In the genomic region with DNA sequence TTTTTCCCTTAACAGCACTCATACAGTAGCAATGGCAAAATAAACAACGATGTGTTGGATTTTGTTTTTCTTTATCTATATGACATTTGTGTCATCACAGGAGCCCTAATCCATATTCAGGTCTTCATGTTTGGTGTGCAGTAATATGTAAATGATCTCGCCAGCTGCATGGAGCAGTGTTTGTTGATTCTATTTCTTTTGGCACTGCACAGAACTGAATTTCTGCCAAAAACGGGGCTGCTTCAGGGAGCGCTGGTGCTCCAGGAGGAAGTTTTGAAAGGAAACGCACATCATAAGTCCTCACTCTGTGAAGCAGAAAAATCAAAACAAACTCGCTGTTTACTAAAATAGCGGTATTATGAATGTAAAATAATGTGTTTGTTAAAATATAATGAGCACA, we compare ENCODE assay signal across 8 mouse cellular contexts.
A peak's percentile ranks its signal among the peaks of the same experiment; 100 is the strongest.
DNase-seq lines count a peak whose midpoint lies in the region; ATAC-seq lines count a peak whose summit lies in the region.

No protein-coding gene starts in this region.

- peaks cover 31% of the 10 kb centered on the region for H3K4me1 ChIP-seq in midbrain, embryonic 13.5 days (replicated peaks)

- peak; percentile 34 for DNase-seq in adrenal gland, postnatal 10 days
- no peak for DNase-seq in adrenal gland, adult 18-20 months (ENCODE audit: low spot score in 2 of 2)
- peak; percentile 12 for DNase-seq in ovary, postnatal 14 days (ENCODE audit: low spot score)
- DNase-seq in ovary, postnatal 10 days (ENCODE audit: low spot score): no peak
- peak; percentile 48 to 65 for DNase-seq in kidney, postnatal 25 days
- DNase-seq in urinary bladder, adult 18-20 months (ENCODE audit: low spot score in 2 of 2): no peak
- DNase-seq in cerebellum, postnatal 36 days: no peak

- 51% methylated on average over 7 of the region's 7 CpGs for WGBS in midbrain, embryonic 13.5 days

- H3K4me2 ChIP-seq in midbrain, embryonic 13.5 days (replicated peaks): 0 out of 2 replicates have a peak overlapping the region, but pooled peaks have one; percentile 11

- no peaks in the 10 kb centered on the region for H3K27me3 ChIP-seq in midbrain, embryonic 13.5 days

- H3K36me3 ChIP-seq in midbrain, embryonic 13.5 days: 0 out of 2 replicates have a peak, but pooled peaks cover 4% of the 10 kb centered on the region

- H3K4me3 ChIP-seq in midbrain, embryonic 13.5 days (replicated peaks): no peak overlapping the region

- no peak for ATAC-seq in midbrain, embryonic 13.5 days

- no peak overlapping the region; the same call in 1 of the 2 replicates for H3K9ac ChIP-seq in midbrain, embryonic 13.5 days (replicated peaks)

- H3K27ac ChIP-seq in midbrain, embryonic 13.5 days: peak overlapping the region; percentile 75

- no peaks in the 10 kb centered on the region for H3K9me3 ChIP-seq in midbrain, embryonic 13.5 days

Comparison
In these comparisons a context has a peak if more than half of its experiments do, and no peak if none do; other contexts are left out.
1. DNase-seq: peak in adrenal gland, postnatal 10 days (single experiment), ovary, postnatal 14 days (single experiment) and kidney, postnatal 25 days (2 of 2); none in adrenal gland, adult 18-20 months (0 of 2), ovary, postnatal 10 days (single experiment), urinary bladder, adult 18-20 months (0 of 2) and cerebellum, postnatal 36 days (0 of 2).